Mouse (Mus musculus): ENCODE results near the gene Slc25a44. TPM values are rescaled to one million over a fixed set of nuclear protein-coding genes. Genes with fewer than 3 reads are reported as not detected.

Slc25a44 gene
- polyA plus RNA-seq (2014; fragmentation: Nextera tagmentation; extraction: Ambion mirVana): 34.1 and 38.0 TPM in 2 replicates

- Histone ChIP-seq H3K27ac (replicated peaks; ENCODE audit: low read depth, low read length) (peak within 1 kb of the TSS; percentile 73), H3K9ac (replicated peaks; ENCODE audit: low read length) (peak within 1 kb of the TSS; percentile 64), H3K4me3 (replicated peaks; ENCODE audit: low read depth, low read length) (peak within 1 kb of the TSS; percentile 61), H3K9me3 (ENCODE audit: control insufficient read depth, low read length) (no peaks in the 10 kb centered on the region), H3K36me3 (ENCODE audit: control insufficient read depth, insufficient read depth, low read length) (peaks cover 17% of the 10 kb centered on the region), H3K4me1 (ENCODE audit: control insufficient read depth, insufficient read depth, low read length) (peaks cover 12% of the 10 kb centered on the region), H3K27me3 (ENCODE audit: control insufficient read depth, insufficient read depth, low read length) (no peaks in the 10 kb centered on the region), H3K4me2 (ENCODE audit: low read length) (peak within 1 kb of the TSS; percentile 76)
- ATAC-seq (ENCODE audit: low FRiP score, low TSS enrichment): peak; percentile 97
- under 1% methylated on average over 35 of the region's 35 CpGs for WGBS
- peak; percentile 99 for DNase-seq
Measured at GRCm38 (mm10) chr3:88424605-88425329, at the start of gene Slc25a44. TSS of gene Slc25a44 (minus strand) at chr3:88425139.

- Histone ChIP-seq H3K27me3 (ENCODE audit: control insufficient read depth, insufficient read depth, low read length) (no peaks in the 10 kb centered on the region), H3K4me1 (ENCODE audit: control insufficient read depth, insufficient read depth, low read length) (0 out of 2 replicates have a peak, but pooled peaks cover 4% of the 10 kb centered on the region), H3K9ac (replicated peaks; ENCODE audit: low read length) (no peak overlapping the region), H3K4me2 (ENCODE audit: low read length) (no peak overlapping the region), H3K27ac (replicated peaks; ENCODE audit: low read depth, low read length) (no peak overlapping the region), H3K36me3 (ENCODE audit: control insufficient read depth, insufficient read depth, low read length) (no peaks in the 10 kb centered on the region), H3K9me3 (ENCODE audit: control insufficient read depth, low read length) (no peaks in the 10 kb centered on the region), H3K4me3 (replicated peaks; ENCODE audit: low read depth, low read length) (no peak overlapping the region)
- 83% methylated on average over 1 of the region's 1 CpGs for WGBS
- no peak for DNase-seq
- no peak for ATAC-seq (ENCODE audit: low FRiP score, low TSS enrichment)
Measured at GRCm38 (mm10) chr3:88473571-88473970, 48.6 kb upstream of the Slc25a44 start.

- no peaks in the 10 kb centered on the region for H3K27me3 ChIP-seq (ENCODE audit: control insufficient read depth, insufficient read depth, low read length)
- 21% methylated on average over 5 of the region's 5 CpGs for WGBS
- DNase-seq (peak; percentile 73), ATAC-seq (ENCODE audit: low FRiP score, low TSS enrichment) (no peak)
- no peaks in the 10 kb centered on the region for H3K36me3 ChIP-seq (ENCODE audit: control insufficient read depth, insufficient read depth, low read length)
- no peak overlapping the region for H3K27ac ChIP-seq (replicated peaks; ENCODE audit: low read depth, low read length)
- H3K4me1 ChIP-seq (ENCODE audit: control insufficient read depth, insufficient read depth, low read length): 0 out of 2 replicates have a peak, but pooled peaks cover 4% of the 10 kb centered on the region
- H3K9me3 ChIP-seq (ENCODE audit: control insufficient read depth, low read length): no peaks in the 10 kb centered on the region
- no peak overlapping the region for H3K9ac ChIP-seq (replicated peaks; ENCODE audit: low read length)
- H3K4me2 ChIP-seq (ENCODE audit: low read length): no peak overlapping the region
- no peak overlapping the region for H3K4me3 ChIP-seq (replicated peaks; ENCODE audit: low read depth, low read length)
Measured at GRCm38 (mm10) chr3:88473020-88473419, 48.1 kb upstream of the Slc25a44 start.

GRCm38 (mm10) chr3:88470943-88471479 lies 46.1 kb upstream of the Slc25a44 start:
- no peak for ATAC-seq (ENCODE audit: low FRiP score, low TSS enrichment)
- no peak for DNase-seq
- Histone ChIP-seq H3K36me3 (ENCODE audit: control insufficient read depth, insufficient read depth, low read length) (no peaks in the 10 kb centered on the region), H3K9ac (replicated peaks; ENCODE audit: low read length) (no peak overlapping the region), H3K27ac (replicated peaks; ENCODE audit: low read depth, low read length) (no peak overlapping the region), H3K9me3 (ENCODE audit: control insufficient read depth, low read length) (no peaks in the 10 kb centered on the region), H3K4me1 (ENCODE audit: control insufficient read depth, insufficient read depth, low read length) (0 out of 2 replicates have a peak, but pooled peaks cover 4% of the 10 kb centered on the region), H3K27me3 (ENCODE audit: control insufficient read depth, insufficient read depth, low read length) (no peaks in the 10 kb centered on the region), H3K4me2 (ENCODE audit: low read length) (no peak overlapping the region), H3K4me3 (replicated peaks; ENCODE audit: low read depth, low read length) (no peak overlapping the region)
- WGBS: 82% methylated on average over 10 of the region's 10 CpGs

- Histone ChIP-seq H3K4me3 (replicated peaks; ENCODE audit: low read depth, low read length) (no peak overlapping the region), H3K27ac (replicated peaks; ENCODE audit: low read depth, low read length) (no peak overlapping the region), H3K4me1 (ENCODE audit: control insufficient read depth, insufficient read depth, low read length) (0 out of 2 replicates have a peak, but pooled peaks cover 4% of the 10 kb centered on the region), H3K36me3 (ENCODE audit: control insufficient read depth, insufficient read depth, low read length) (no peaks in the 10 kb centered on the region), H3K9ac (replicated peaks; ENCODE audit: low read length) (no peak overlapping the region), H3K27me3 (ENCODE audit: control insufficient read depth, insufficient read depth, low read length) (no peaks in the 10 kb centered on the region), H3K9me3 (ENCODE audit: control insufficient read depth, low read length) (no peaks in the 10 kb centered on the region), H3K4me2 (ENCODE audit: low read length) (no peak overlapping the region)
- DNase-seq: no peak
- WGBS: 79% methylated on average over 2 of the region's 2 CpGs
- no peak for ATAC-seq (ENCODE audit: low FRiP score, low TSS enrichment)
Measured at GRCm38 (mm10) chr3:88469466-88469865, 44.5 kb upstream of the Slc25a44 start.

GRCm38 (mm10) chr3:88467116-88467824 lies 42.3 kb upstream of the Slc25a44 start:
- Histone ChIP-seq H3K9ac (replicated peaks; ENCODE audit: low read length) (no peak overlapping the region; the same call in 1 of the 2 replicates), H3K9me3 (ENCODE audit: control insufficient read depth, low read length) (no peaks in the 10 kb centered on the region), H3K4me3 (replicated peaks; ENCODE audit: low read depth, low read length) (no peak overlapping the region), H3K27me3 (ENCODE audit: control insufficient read depth, insufficient read depth, low read length) (no peaks in the 10 kb centered on the region), H3K27ac (replicated peaks; ENCODE audit: low read depth, low read length) (no peak overlapping the region), H3K4me1 (ENCODE audit: control insufficient read depth, insufficient read depth, low read length) (no peaks in the 10 kb centered on the region), H3K4me2 (ENCODE audit: low read length) (no peak overlapping the region), H3K36me3 (ENCODE audit: control insufficient read depth, insufficient read depth, low read length) (no peaks in the 10 kb centered on the region)
- WGBS: 29% methylated on average over 16 of the region's 16 CpGs
- DNase-seq: peak; percentile 96
- peak; percentile 68; the same call in 1 of the 2 replicates for ATAC-seq (ENCODE audit: low FRiP score, low TSS enrichment)

GRCm38 (mm10) chr3:88465127-88465526 lies 40.2 kb upstream of the Slc25a44 start:
- Histone ChIP-seq H3K4me2 (ENCODE audit: low read length) (no peak overlapping the region), H3K9me3 (ENCODE audit: control insufficient read depth, low read length) (no peaks in the 10 kb centered on the region), H3K36me3 (ENCODE audit: control insufficient read depth, insufficient read depth, low read length) (no peaks in the 10 kb centered on the region), H3K9ac (replicated peaks; ENCODE audit: low read length) (no peak overlapping the region), H3K4me3 (replicated peaks; ENCODE audit: low read depth, low read length) (no peak overlapping the region), H3K4me1 (ENCODE audit: control insufficient read depth, insufficient read depth, low read length) (no peaks in the 10 kb centered on the region), H3K27ac (replicated peaks; ENCODE audit: low read depth, low read length) (no peak overlapping the region), H3K27me3 (ENCODE audit: control insufficient read depth, insufficient read depth, low read length) (no peaks in the 10 kb centered on the region)
- 88% methylated on average over 2 of the region's 2 CpGs for WGBS
- DNase-seq (no peak), ATAC-seq (ENCODE audit: low FRiP score, low TSS enrichment) (no peak)

GRCm38 (mm10) chr3:88464425-88464824 lies 39.5 kb upstream of the Slc25a44 start:
- H3K27me3 ChIP-seq (ENCODE audit: control insufficient read depth, insufficient read depth, low read length): no peaks in the 10 kb centered on the region
- H3K9me3 ChIP-seq (ENCODE audit: control insufficient read depth, low read length): no peaks in the 10 kb centered on the region
- H3K36me3 ChIP-seq (ENCODE audit: control insufficient read depth, insufficient read depth, low read length): no peaks in the 10 kb centered on the region
- H3K4me2 ChIP-seq (ENCODE audit: low read length): no peak overlapping the region
- no peak overlapping the region for H3K27ac ChIP-seq (replicated peaks; ENCODE audit: low read depth, low read length)
- H3K4me3 ChIP-seq (replicated peaks; ENCODE audit: low read depth, low read length): no peak overlapping the region
- 52% methylated on average over 3 of the region's 3 CpGs for WGBS
- ATAC-seq (ENCODE audit: low FRiP score, low TSS enrichment) (no peak), DNase-seq (no peak)
- H3K9ac ChIP-seq (replicated peaks; ENCODE audit: low read length): no peak overlapping the region
- H3K4me1 ChIP-seq (ENCODE audit: control insufficient read depth, insufficient read depth, low read length): no peaks in the 10 kb centered on the region

All from midbrain, embryonic 14.5 days (tissue).